Mouse (Mus musculus): ENCODE measurements around the gene Ppef2.

The Ppef2 gene

DNA sequence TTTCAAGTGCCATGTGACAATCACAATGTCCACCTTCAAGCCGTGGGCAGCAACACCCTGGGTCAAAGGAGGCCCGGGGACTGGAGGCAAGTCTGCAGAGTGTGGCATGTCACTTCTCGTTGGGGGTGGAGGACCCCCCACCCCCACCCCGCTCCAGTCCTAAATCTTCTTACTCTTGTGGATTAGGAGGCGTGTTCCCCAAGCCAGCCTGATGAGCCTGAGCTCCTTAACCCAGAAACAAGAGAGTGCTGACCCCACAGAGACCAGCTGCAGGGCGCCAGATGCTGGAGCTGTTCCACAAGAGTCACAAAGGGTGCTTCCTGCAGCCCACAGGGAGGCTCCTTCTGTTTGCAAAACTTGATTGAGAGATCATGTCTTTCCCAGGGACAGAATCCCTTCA lies at the start of gene Ppef2:
Ppef2 (minus strand) TSS at position 61 of the 400 bp plus-strand sequence.
- no peak for DNase-seq

- DNase-seq = no peak
Measured at GRCm38 (mm10) chr5:92304291-92304690, 48.2 kb upstream of the Ppef2 start.

DNA sequence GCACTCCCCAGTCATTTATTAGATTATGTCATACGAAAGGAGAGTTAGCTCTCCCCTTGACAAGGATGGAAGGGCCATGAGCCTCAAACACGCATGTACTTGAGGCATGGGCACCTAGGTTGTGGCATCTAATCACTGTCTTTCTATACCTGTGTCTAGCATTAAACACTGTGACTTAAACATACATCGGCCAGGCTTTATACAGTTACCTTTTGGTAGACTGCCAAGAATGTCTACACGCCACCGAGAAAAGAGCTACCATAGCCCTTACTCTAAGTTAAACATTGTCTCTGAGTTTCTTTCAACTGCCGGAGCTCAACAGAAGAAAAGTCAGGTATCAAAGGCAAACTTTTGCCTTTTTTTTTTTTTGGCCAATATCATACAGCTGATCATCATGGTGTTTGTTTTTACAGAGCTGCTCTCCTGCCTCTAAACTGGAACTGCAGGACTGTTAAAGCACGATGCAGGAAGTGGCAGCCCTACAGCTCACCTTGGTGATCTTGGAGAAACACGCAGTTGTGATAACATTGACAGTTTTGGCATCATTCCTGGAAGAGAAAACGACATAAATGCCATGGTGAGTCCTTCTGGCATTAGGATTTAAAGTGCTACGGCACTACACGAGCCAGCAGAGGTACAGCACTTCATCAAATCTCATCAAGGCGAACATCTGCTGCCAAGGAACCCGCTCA lies 46.2 kb upstream of the Ppef2 start:
- DNase-seq = no peak

GRCm38 (mm10) chr5:92294525-92294924 lies 38.4 kb upstream of the Ppef2 start:
- no peak for DNase-seq

GRCm38 (mm10) chr5:92291652-92292414 lies 35.8 kb upstream of the Ppef2 start:
- no peak for DNase-seq

GRCm38 (mm10) chr5:92287840-92288239 lies 31.8 kb upstream of the Ppef2 start:
- no peak for DNase-seq

DNA sequence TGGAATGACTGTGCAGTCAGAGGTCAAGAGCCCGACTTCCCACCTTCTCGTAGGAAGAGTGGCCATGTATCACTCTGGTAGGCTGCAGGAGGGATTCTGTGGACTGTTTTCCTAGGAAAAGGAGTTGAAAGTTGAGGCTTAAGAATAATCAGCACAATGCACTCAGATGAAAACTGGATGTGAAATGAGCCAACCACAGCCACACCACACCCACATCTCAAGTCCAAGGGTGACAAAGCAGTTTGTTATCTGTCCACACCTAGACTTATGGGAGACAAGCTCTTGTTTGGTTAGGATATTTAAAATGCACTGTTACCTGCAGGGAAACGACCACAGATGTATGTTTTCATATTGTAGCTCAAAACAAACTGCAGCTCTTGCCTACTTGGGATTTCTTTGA lies 27.0 kb upstream of the Ppef2 start:
- no peak for DNase-seq

GRCm38 (mm10) chr5:92282571-92282970 lies 26.5 kb upstream of the Ppef2 start:
- DNase-seq = no peak

GRCm38 (mm10) chr5:92278942-92279537 lies 23.0 kb upstream of the Ppef2 start:
- no peak for DNase-seq

DNA sequence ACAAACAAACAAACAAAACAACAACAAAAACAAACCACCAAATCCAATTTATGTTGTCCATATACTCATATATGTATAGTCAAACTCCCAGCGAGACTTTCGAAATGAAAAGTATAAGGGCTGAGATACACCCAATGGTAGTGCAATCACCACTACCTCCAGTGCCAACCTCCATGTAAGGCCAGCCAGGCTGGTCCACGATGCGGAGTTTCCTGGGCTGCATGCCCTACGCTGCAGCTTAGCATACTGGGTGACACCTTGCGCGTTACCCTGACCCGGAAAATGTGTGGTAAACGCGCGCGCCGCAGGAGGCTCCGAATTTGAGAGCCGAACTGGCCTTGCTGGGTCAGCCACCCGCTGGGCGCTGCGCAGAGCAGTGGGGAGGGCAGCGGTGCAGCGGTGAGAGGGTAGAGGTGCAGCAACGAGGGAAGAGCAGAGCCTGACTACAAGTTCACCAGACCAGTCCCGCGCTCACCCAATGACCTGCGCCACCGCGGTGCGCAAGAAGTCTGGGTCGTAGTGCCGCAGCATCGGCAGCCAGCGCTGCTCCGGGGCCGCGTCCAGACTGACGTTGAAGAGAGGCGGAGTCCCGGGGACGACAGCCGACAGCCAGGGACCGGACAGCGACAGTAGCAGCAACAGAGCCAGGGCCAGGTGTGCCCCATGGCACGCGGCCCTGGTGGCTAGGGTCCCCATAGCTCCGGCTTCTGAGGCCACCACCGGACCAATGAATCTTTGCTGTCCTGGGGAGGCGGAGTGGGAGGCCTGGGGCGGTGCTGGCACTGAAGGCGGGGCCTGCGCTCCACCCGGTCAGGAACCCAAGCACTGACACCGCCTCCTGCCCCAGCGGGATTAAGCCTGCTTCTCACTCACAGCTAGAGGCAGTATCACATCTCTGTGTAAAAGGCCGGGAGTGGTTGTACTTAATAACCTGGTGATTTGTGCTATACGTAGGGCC lies 21.6 kb upstream of the Ppef2 start, which contains the start of gene Naaa:
Naaa (minus strand) TSS at position 734 of the 958 bp plus-strand sequence.
- DNase-seq = peak; percentile 90

- no peak for DNase-seq
Measured at GRCm38 (mm10) chr5:92270496-92270895, 14.4 kb upstream of the Ppef2 start.

DNA sequence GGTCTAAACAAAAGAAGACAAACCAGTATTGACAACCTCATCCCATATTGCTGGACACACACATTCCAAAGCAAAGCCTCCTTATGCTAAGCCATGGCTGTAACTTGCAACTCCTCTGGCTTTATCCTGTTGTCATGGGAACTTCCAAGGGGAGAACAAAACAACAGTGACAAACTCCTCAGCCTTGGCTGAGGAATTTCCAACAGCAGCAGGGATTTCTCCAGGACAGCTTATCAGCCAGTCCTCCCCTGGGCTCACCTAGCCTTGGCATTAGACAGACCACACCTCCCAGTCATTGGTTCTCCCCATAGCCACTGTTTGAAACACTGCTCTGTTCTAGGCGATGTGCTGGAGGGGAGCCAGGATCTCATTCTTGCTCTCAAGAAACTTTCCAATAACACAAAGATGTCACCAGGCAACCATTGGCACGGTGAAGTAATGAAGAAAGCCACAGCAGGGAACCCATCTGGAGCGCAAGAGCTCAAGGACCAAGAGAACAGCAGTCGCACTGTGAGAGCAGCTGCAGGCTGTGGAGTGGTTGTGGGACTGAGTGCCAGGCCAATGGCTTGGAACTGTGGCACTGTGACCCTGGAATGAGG lies 7.8 kb upstream of the Ppef2 start:
- peak; percentile 58 for DNase-seq

- DNase-seq = no peak
Measured at GRCm38 (mm10) chr5:92262646-92263045, 6.6 kb upstream of the Ppef2 start.

- no peak for DNase-seq
Measured at GRCm38 (mm10) chr5:92254476-92254875, 1.6 kb downstream of the Ppef2 start.

DNA sequence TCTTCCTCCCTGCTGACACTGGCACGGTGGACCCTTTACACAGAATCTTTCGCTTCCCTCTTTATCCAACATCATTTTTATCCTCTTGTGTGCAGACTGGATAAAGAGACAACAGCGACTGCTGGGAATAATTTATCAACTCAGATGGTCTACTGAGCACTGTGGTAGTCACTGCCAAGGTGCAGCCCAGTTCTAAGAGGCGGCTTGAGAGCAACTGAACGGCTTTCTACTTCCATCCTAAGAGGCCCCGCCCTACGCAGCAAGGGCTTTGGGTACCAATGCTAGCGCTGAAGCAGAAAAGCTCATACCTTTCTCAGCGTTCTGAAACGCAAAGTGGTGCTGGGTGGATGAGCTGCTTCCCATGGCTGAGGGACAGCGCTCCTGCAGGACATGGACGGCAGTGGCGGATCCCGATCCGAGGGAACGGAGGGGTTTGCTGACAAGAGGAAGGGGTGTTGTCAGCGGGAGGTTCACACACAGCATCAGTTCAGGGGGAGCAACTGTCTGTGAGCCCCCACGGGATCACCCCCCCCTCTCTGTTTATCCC lies 3.2 kb downstream of the Ppef2 start:
- DNase-seq = no peak

GRCm38 (mm10) chr5:92252031-92252430 lies 4.0 kb downstream of the Ppef2 start:
- DNase-seq = no peak

DNA sequence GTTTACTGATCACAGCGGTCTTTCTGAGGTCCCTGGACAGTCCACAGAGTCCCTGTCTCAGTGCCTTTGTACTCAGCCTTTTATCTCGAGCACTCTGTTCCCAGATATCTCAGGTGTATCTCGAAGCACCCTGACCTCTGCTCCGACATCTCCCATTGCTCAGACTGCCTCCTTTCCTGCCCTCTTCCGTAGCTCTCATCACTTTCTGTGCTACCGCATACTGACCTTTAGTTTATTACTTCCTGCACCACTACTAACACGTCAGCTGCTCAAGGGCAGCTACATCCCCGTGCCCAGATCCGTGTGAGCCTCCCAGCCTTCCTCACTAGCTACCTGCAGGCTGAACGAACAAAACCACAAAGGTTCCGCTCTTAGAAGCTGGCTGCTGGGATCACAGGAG lies 7.5 kb downstream of the Ppef2 start:
- no peak for DNase-seq

DNA sequence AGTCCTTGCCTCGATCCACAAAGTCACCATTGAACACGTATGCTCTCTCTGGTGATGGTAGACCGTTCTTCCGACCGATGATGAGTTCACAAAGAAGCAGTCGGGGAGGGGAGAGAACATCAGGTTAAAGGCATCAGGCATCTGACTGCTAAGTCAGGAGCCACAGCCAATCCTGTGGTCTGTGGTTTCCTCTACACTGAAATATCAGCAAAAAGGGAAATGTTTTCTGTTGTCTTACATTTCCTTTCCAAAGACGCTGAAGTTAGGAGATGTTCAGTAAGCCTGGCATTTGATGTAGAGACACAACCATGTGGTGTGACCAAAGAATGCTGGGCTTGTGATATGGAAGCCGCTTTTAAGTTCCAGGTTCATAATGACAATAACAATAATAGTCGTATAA lies 10.6 kb downstream of the Ppef2 start:
- no peak for DNase-seq

DNA sequence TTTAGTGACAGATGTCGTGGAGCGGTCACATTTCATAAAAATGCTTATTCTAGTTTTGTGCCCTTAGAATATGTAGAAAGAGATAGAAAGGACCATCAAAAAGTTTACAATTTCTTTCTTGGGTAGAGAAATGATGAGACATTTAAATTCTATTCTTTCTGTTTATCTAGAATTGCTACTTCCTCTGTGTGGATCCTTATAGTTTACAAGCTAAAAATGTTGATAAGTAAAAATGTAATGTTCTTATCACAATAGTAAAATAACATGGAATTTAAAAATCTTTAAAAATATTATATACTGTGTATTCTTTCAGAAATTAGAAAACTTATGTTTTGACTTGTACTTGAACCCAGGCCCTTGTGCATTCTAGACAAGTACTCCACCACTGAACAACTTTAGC lies 11.2 kb downstream of the Ppef2 start:
- no peak for DNase-seq

- DNase-seq = no peak
Measured at GRCm38 (mm10) chr5:92240769-92241168, 15.3 kb downstream of the Ppef2 start.

DNA sequence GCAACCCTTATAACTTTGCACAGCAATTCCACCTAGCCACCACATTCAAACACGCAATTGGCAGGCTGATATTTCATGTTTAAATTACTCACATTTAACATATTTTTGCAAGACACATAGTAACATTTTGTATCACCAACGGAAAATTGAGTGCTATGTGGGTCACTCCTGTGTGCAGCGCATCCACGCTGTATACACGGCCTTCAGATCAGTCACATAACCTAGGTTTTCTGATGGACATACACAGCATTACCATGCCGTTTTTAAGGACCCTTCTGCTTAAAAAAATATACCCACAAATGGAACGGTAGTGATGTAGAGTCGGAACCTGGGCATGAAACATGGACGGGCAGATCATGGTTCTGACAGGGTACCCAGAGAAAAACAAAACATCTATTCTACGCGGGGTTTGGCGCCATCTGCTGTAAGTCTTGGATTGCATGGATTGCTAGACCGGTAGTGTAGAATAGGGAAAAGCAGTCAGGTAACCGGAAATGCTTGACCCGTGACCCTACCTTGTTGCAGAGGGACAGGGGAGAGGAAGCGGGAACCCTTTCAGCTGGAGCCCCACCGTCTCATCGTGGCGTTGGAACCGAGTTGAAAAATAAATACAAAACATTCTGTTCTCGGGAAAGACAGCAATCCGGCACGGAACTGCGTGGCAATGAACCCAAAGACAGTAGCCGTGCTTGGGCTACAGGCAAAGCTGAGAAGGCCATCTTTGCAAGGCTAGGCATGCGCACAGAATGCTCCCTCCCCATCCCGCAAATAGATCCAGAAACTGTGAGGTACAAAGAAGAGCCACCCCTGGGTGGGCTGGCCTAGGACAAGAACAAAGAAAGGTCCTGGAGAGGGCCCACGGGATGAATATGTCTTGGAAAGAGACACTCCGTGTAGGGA lies 16.5 kb downstream of the Ppef2 start:
- peak; percentile 64 for DNase-seq
